Mouse (Mus musculus): Measurements from ENCODE around the gene Palm2.

GRCm38 (mm10) chr4:57696955-57697354 is 262.9 kb downstream of the Palm2 start:
- TF ChIP-seq GATA1 (IDR thresholded peaks at IDR 0.05; ENCODE audit: borderline replicate concordance, low read length) (no peak; the same call in 2 of the 3 replicates), FLI1 (IDR thresholded peaks at IDR 0.05; ENCODE audit: low read length) (no peak)
